Mouse (Mus musculus) right cerebral cortex, postnatal 36 days (tissue): ENCODE measurements around the gene Pigu.

Source experiments
- DNase-seq, 2 experiments: peaks; one replicate each; pipeline ENCODE4 v3.0.0; 2022; ENCODE audit warnings: low spot score in 2 of 2, mixed read lengths in 1 of 2

Pigu gene

DNA sequence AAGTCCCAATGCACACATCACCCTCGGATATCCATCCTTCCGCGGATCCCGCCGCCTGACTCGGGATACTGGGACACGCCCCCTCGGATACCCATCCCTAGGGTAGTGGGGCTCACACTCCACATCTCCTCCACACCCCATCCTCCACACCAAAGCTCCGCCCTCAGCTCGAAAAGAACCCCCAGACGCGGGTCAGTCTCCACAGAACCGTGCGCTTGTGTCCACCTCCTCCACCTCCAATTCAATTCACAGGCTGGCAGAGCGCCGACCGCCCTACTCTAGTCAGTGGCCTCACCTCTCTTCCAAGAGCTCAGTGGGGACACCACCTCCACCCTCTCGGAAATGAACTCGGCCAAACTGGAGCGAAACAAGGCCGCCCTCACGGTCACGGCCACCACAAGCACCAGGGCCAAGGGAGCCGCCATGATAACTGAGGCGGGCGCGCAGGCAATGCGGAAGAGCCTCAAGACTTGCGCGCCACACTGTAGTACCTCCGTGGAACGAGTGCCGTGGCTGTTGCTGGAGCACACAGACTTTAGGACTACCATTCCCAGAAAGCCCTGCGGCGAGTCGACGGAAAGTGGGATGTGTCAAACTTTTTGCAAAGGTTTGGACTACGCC lies at the start of gene Pigu:
Pigu (minus strand) TSS at position 460 of the 621 bp plus-strand sequence.
- DNase-seq, result peak; percentile 94 to 95

DNA sequence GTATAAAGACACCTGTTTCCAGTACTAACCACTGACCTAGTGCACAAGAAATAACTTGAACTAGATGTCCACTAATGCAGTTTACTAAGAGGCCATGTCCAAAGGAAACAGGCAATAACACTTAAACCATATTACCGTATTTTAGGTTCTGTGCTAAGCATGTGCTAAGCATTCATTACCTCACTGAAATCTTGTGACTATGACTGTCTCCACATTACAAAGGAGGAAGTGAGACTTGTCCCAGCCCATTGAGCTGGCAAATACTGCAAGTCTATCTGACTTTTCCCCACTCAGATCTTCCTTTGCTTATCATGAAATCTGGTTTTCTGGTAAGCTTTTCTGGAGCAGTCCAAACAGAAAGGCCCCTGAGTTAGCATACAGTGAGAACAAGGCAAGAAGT lies 47.4 kb upstream of the Pigu start:
- no peak for DNase-seq

DNA sequence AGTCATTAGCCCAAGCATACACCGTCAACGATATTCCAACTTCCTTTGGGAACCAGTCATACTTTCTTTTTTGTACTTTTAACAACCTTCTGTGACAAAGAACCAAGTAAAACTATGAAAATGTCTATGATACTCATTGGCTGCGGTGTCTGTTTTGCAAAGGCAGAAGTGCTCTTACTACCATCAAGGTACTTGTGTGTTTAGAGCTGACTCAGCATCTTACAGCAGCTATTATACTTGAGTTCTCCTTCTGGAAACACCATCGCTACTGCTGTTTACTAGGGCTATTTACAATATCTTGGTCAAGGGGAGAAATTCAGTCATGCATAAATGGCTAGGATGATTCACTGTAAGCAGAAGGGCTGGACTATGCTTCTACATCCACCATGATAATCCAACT lies 44.7 kb upstream of the Pigu start:
- DNase-seq, result no peak

DNA sequence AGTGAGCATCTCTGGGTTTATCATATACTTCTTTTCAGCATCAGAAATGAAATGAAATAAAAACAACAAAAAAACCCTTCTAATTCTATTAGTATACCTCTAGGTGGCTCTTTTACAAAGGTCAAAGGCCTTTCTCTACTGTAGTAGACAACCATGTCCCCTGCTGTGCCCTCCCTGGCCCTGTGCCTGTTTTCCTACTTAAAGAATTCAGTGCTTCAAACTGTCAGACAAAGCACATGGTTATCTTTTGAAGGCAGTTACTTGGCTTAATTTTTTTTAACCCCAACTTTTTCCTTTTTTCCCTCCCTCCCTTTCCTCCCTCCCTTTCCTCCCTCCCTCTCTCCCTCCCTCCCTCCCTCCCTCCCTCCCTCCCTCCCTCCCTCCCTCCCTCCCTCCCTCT lies 43.0 kb upstream of the Pigu start:
- no peak for DNase-seq

DNA sequence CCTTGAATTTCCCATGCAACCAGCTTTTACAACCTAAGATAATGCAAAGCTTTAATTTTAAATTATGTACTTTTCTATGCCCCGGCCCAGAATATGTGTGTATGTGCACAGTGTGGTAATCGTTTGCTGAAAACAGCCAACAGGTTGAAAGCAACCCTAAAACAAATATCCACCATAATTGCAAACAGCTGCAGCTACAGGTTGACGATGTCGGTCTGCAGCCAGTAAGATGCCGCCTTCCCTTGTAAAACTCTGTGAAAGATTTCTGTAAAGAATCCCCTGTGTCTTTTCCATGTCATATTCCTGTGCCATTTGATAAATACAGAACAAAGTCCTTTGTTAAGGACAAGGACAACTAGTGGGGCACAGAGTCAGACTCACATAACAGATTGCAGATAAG lies 37.4 kb upstream of the Pigu start:
- no peak for DNase-seq

DNA sequence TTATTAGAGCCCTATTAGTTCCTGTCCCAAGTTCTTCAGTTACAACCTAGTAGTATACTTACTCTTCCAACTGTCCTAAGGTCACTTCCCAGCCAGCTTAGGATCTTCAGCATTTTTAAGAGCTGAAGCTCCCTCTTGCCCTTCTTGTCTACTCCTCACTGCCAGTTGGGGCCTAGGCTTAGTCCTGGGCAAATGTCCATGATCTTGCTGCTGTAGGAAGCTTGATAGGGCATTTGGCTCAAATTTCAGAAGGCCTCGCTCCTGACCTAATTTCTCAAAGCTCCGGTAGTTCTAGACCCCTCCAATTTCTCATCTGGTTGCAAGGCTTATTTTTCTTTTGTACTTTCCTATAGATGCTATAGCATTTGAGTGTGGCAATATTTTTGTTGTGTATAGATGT lies 31.3 kb upstream of the Pigu start:
- no peak for DNase-seq

DNA sequence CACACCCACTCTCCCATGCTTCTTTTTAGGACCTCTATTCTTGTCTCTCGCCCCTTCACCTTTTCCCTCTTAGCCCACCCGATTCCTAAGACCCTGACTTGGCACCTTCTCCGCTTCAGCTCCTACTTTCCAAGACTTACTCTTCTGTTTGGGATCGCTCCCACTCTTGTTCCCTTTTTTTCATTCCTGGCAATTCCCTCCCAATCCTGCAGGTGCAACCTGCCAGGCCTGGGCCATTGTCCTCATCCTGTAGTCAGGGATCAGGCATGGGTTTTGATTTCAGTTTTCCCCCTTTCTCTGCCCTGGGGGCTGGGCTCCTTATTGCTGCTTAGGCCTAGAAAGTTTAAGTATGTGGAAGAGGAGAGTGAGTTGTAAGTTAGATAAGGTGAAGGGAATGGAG lies 29.8 kb upstream of the Pigu start:
- no peak for DNase-seq

DNA sequence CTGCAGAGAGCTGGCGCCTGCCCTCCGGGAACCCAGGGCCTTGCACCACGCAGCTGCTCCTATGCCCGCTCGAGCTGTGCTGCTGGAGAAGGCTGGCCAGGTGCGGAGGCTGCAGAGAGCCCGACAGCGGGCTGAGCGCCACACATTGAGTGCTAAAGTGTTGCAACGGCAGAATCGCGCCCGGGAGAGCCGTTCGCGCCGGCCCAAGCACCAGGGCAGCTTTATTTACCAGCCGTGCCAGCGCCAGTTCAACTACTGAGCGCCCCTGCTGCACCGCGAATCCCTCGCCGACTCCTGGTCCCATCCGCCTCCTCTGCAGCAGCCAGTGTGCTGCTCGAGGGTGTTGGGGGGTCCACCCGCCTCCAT lies 29.3 kb upstream of the Pigu start:
- peak in 1 of 2 experiments; percentile 41 for DNase-seq

DNA sequence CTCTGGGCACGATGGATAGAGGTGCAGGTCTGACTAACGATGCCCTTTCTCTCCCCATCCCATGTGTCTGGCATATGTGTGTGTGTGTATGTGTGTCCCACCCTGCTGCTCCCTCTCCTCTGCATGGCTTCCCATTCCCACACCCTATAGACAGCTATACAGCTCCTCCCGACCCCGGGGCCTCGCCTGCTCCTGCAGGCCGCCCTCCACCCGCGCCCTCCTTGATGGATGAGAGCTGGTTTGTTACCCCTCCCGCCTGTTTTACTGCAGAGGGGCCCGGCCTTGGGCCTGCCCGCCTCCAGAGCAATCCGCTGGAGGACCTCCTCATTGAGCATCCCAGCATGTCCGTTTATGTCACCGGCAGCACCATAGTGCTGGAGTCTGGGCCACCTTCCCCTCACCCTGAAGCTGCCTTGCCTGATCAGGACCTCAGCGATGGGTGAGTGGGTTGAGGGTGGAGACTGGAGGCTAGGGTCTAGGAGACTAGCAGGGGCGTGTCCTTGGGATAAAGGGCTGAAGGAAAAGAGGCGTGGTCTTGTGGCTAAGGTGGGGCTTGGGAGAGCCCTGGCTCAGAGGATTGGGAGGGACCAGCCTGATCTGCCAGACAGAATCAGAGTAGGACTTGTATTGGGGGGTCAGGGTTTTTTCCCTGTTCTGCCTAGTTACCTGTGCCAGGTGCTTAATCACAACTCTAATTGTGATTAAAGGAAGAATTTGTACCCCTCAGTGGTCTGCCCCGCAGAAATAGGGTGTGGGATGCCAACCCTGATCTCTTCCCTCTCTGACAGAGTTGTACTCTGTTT lies 28.7 kb upstream of the Pigu start:
- no peak for DNase-seq

DNA sequence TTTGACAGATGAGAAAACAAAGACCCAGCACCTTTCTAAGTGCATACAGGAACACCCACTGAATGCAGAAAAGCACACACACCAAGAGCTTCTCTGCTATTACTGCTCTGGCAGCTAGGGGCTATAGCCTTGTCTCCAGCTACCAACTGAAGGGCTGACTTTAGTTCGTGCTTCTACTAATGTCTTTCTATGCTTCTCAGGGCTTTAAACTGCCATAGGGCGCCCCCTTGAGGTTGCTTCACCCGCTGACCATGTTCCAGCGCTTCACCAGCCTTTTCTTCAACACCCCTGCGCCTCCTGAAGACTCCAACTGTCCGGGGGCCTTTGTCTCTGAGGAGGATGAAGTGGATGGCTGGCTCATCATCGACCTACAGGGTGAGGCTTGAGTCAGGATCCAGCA lies 27.9 kb upstream of the Pigu start:
- peak; percentile 70 to 74 for DNase-seq

DNA sequence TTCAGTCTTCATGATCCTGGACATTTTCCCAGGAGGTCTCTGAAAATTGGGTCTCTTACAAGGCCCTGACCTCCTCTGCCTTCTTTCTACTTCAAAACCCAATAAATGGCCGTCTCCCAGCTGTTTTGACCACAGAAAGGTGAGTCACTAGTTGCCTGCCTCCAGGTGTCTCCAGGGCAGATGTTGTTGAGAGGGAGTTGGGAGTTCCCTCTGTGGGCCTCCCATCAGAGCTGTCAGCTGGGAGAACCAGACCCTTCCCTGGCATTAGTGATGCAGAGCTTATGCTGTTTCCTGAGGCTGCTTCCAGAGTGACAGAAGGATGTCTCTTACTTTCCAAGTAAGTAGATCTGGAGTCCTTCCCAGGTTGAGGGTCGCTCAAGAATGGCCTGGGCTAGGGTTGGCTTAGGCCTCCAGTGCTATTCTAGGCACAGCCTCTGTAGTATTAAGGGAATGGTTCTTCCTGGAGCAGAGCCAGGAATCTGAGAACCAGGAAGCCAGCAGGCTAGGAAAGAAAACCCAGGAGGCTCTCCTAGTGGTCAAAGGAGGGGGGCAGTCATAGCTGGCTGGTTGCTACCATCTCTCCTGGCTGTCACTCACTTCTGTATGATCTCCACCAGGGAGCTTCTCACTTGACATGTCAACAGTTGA lies 25.7 kb upstream of the Pigu start:
- no peak for DNase-seq

DNA sequence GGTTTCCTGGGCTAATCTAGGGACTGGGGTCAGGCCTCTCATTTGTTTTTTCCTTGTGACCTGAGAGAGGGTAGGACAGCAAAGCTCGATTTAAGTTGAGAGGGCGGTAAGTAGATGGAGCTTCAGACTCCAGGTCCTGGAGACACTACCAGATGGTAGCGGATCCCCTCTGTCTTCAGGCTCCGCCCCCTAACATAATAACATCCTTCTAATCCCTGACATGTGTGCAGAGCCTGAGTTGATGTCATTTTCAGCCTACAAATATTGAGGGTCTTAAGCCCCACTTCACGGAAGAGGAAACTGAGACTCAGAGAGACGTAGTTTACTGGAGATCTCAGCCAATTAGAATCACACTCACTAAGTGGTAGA lies 25.1 kb upstream of the Pigu start:
- no peak for DNase-seq

DNA sequence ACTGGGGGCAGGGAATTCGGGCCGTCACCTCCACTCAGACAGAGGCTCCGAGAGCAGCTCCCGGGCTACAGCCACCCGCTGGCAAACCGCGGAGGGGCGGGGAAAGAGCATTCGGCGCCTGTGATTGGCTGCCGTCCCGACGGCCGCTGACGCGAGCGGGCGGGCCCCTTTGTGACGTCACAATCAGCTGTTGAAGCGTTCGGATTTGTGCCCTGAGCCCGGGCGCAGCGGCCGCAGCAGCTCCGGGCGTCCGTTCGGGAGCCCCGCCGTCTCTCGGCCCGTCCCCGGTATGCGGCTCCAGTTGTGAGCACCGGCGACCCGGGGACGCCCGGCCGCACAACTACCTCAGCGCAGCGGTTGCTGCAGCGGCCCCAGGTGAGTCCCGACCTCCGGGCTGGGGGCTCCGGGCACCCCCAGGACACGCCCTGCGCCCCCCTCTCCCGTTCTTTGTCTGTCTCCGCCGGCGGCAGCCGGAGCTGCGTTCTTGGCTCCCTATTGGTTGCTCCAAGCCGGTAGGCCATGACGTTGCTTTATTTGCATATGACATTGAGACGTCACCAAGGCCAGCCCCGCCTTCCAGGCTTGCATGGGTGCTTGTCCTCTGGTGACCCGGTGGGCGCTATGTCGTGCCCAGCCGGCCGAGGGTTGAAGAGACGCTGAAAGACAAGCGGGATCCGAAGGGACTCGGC lies 24.6 kb upstream of the Pigu start:
- DNase-seq, result peak; percentile 94 to 95

DNA sequence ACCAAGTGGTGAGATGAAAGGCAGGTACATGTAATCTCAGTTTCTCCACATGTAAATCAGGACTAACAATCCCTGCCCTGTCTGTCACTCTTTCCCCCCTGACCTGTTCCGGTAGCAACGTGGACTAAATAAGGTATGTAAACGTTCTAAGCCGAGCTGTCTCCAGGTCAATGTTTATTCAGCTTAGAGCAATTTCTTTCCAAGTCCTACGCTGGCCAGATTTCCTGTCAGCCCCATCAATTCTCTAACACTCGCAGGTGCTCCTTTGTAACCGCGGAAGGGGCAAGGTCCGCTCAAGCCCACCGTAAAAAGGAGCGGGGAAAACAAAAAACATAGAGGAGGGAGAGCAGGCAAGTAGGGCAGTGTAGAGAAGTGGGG lies 23.8 kb upstream of the Pigu start:
- no peak for DNase-seq

DNA sequence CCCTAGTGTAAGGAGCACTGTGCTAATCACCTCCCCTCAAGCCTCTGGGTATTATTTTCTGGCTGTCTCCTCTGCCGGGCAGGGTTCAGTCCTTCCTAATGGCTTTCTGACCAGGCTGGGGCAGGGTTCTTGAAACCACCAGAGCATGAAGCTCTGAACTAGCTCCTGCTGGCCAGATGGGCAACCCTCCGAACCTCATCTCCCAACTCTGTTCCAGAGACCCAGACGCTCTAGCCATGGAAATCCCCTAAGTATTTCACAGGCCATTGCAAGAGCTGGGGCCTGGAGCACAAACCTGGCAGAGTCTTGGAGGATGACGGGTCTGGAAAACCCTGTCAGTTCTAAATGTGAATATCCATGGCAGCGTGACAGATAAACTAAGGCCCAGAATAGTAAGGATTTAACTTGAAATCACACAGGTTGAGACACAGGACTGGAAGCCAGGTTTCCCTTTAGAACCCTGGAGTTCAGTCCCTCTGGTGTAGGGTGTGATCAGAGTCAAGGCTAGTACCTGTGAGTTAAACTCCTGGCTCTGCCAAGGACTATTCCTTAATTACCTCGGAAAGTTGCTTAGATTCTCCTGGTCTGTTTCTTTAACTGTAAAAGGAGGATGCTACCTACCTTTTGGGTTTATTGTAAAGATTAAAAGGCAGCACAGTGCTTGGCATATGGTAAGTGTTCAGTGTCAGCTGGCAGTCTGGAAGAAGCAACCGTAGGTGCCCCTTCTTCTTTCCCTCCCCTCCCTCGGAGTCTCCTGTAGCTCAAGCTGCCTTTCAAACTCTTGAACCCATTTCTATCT lies 23.2 kb upstream of the Pigu start, which contains the start of gene Trp53inp2:
Trp53inp2 (plus strand) TSS at position 799 of the 799 bp plus-strand sequence.
- no peak for DNase-seq

DNA sequence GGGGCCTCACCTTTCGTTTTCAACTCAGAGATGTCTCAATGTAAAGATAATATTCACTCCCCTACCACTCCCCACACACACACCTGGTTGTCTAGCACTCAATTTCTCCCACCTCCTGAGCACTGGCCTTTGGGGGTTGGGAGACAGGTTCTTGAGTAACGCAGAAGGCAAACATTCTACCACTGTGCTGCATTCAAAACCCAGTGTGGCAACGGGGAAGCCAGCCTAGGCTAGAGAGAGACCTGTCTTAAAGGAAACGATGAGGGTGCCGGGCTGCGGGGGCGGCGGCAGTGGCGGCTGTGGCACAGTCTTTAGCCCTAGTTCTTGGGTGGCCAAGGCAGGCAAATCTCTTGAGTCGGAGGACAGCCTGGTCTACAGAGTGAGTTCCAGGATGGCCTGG lies 19.0 kb upstream of the Pigu start:
- no peak for DNase-seq

DNA sequence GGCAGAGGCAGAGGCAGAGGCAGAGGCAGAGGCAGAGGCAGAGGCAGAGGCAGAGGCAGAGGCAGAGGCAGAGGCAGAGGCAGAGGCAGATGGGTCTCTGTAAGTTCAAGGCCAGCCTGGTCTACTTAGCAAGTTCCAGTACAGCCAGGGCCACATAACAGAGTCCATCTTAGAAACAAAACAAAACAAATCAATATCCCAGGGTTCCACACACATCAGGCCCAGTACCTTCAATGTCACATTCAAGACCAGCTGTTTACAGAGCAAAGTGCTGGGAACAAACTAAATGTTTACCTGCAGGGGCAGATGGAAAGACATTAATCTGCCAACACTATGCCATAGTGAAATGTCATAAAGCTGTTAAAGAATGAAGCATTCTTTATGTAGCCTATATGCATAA lies 17.3 kb upstream of the Pigu start:
- DNase-seq, result no peak

DNA sequence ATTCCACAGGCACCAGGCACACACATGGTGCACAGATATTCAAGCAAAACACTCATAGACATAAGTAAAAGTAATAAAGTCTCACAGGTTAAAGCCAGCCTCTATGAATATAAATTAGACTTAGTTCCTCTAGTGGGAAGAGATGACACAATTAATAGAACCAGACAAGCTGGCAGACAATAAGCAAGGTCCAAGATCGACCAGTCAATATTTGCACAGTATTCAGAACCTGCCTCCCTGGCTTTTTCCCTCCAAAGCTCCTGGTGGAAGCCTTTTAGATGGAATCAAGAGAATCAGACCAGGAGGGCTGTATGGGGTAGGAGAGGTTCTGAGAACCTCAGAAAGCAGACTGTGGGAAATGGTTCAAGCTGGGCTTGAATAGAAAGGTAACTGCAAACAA lies 16.7 kb upstream of the Pigu start:
- DNase-seq, result no peak

DNA sequence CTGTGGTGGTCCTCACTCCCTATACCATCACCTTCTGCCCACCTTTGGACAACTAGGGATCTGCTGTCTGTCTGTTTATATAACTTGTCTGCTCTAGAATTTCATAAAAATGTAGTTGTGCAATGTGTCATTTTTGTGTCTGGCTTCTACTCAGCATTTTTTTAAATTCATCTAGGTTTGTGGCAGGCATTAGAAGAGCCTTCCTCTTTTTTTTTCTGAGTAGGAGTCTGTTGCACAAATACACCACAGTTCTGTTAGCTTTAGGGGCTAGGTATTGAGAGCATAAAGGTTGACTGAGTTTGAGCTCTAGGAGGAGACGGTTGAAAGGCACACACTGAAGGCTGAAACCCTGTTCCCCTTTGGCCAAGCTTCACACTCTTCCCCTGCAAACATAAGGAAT lies 16.1 kb upstream of the Pigu start:
- DNase-seq, result no peak

DNA sequence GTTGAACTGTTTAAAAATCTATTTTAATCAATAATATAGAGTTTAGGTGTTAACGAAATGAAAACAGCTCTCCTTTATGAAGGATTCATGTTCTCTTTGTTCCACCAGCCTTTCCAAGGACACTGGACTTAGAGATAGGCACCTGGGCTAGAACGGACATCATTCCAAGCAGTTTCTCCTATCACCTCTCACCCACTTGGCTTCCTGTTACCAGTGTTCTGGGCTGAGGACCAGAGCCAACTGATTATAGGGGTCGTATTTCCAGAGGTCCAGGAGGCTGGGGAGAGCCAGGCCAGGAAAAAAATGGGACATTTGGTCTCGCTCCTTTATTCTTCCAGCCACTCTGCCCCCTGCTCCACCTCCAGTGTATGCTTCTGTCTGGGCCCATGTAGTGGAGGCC lies 15.2 kb upstream of the Pigu start:
- DNase-seq, result no peak

DNA sequence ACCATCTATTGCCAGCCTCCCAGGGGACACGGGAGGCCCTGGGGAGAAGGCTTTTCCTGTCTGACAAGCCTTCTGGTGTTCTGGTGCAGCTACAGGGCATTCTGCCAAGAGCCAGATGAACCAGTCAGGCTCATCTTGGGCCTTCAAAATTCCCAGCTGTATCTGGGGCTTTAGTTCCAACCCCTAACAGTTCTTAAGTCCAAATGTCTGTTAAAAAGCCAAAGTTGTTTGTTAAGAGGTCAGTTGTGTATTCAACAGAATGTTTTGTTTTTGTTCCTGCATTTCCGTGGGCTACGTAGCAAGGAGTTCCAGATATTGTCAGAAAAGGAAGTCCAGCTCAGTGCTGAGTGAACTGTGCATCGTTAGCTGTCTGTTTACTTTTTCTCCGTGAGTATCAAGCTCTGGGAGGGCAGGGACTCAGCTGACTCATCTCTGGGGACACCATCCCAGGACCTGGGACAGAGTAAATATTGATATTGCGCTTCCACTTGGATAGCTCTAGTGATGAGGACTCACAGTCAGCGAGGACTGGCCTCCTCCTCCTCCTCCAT lies 12.2 kb upstream of the Pigu start:
- DNase-seq, result no peak
